Mouse (Mus musculus) hindbrain, embryonic 12.5 days (tissue): ENCODE measurements around the gene Mfn1. TPM values are rescaled to one million over a fixed set of nuclear protein-coding genes. Genes with fewer than 3 reads are reported as not detected.

Experiments
- ATAC-seq: fragments of 200-750 bp; cut with Nextera tagmentation; 2 replicates; pipeline ENCODE4 v1.8.0; 2017; ENCODE audit warnings: moderate TSS enrichment; ENCODE audit not compliant: low FRiP score
- H3K27ac ChIP-seq: fragments of 300-500 bp; sonication (generic); 2 replicates; pipeline ENCODE4 v1.5.1; 2016; ENCODE audit warnings: mild to moderate bottlenecking
- H3K27me3 ChIP-seq: fragments of 300-500 bp; sonication (generic); 2 replicates; pipeline ENCODE4 v1.6.1; 2016; ENCODE audit warnings: mild to moderate bottlenecking
- H3K36me3 ChIP-seq: fragments of 300-500 bp; sonication (generic); 2 replicates; pipeline ENCODE4 v1.6.1; 2016; ENCODE audit warnings: mild to moderate bottlenecking
- H3K4me1 ChIP-seq: fragments of 300-500 bp; sonication (generic); 2 replicates; pipeline ENCODE4 v1.6.1; 2016
- H3K4me2 ChIP-seq: fragments of 300-500 bp; sonication (generic); replicated peaks from 2 replicates; pipeline ENCODE4 v1.6.1; 2016; ENCODE audit warnings: mild to moderate bottlenecking
- H3K4me3 ChIP-seq: fragments of 300-500 bp; sonication (generic); 2 replicates; pipeline ENCODE4 v1.5.1; 2016; ENCODE audit warnings: mild to moderate bottlenecking
- H3K9ac ChIP-seq: fragments of 300-500 bp; sonication (generic); 2 replicates; pipeline ENCODE4 v1.6.1; 2016; ENCODE audit warnings: mild to moderate bottlenecking, moderate library complexity
- H3K9me3 ChIP-seq: fragments of 300-500 bp; sonication (generic); replicated peaks from 2 replicates; pipeline ENCODE4 v1.6.1; 2016; ENCODE audit warnings: mild to moderate bottlenecking
- WGBS: fragments of 180-500 bp; shearing (Covaris S2); methylation state at CpG from one replicate; pipeline ENCODE4 v1.1.7; 2016; 5-methylcytosine and 5-hydroxymethylcytosine counted together
- polyA plus RNA-seq: library from polyadenylated mRNA; unstranded; fragments of >200 nt; fragmentation: Nextera tagmentation; extraction: Ambion mirVana; gene quantifications from 2 replicates; pipeline ENCODE4 v1.2.1, GENCODE M21; 2016

The Mfn1 gene
- polyA plus RNA-seq, 1 experiment from 2014 or later, result 48.4 TPM

GRCm38 (mm10) chr3:32495856-32496710 is 33.2 kb upstream of the Mfn1 start:
- H3K27ac ChIP-seq, result 0 out of 2 replicates have a peak overlapping the region, but pooled peaks have one; percentile 7
- no peaks in the 10 kb centered on the region for H3K27me3 ChIP-seq
- WGBS, result 39% methylated on average over 8 of the region's 8 CpGs
- no peaks in the 10 kb centered on the region for H3K36me3 ChIP-seq
- ATAC-seq, result no peak
- H3K9me3 ChIP-seq, result no peaks in the 10 kb centered on the region
- peaks cover 11% of the 10 kb centered on the region for H3K4me1 ChIP-seq
- no peak overlapping the region for H3K4me3 ChIP-seq
- H3K4me2 ChIP-seq, result no peak overlapping the region
- no peak overlapping the region for H3K9ac ChIP-seq

- Histone ChIP-seq H3K27me3 (no peaks in the 10 kb centered on the region), H3K4me3 (no peak overlapping the region), H3K4me2 (no peak overlapping the region), H3K36me3 (no peaks in the 10 kb centered on the region), H3K9me3 (no peaks in the 10 kb centered on the region), H3K9ac (no peak overlapping the region), H3K4me1 (peaks cover 11% of the 10 kb centered on the region), H3K27ac (no peak overlapping the region)
- 86% methylated on average over 1 of the region's 1 CpGs for WGBS
- ATAC-seq, result no peak
These were observed 32.6 kb upstream of the Mfn1 start for GRCm38 (mm10) chr3:32496711-32497070.

GRCm38 (mm10) chr3:32500346-32500745 is 28.9 kb upstream of the Mfn1 start:
- no peaks in the 10 kb centered on the region for H3K27me3 ChIP-seq
- peaks cover 11% of the 10 kb centered on the region for H3K4me1 ChIP-seq
- H3K4me2 ChIP-seq, result no peak overlapping the region
- H3K9ac ChIP-seq, result no peak overlapping the region
- no peak for ATAC-seq
- no peaks in the 10 kb centered on the region for H3K9me3 ChIP-seq
- H3K4me3 ChIP-seq, result no peak overlapping the region
- 89% methylated on average over 2 of the region's 2 CpGs for WGBS
- no peaks in the 10 kb centered on the region for H3K36me3 ChIP-seq
- no peak overlapping the region for H3K27ac ChIP-seq

GRCm38 (mm10) chr3:32505841-32506240 is 23.4 kb upstream of the Mfn1 start:
- no peaks in the 10 kb centered on the region for H3K27me3 ChIP-seq

GRCm38 (mm10) chr3:32506366-32507225 is 22.7 kb upstream of the Mfn1 start:
- Histone ChIP-seq H3K27ac (no peak overlapping the region), H3K27me3 (no peaks in the 10 kb centered on the region), H3K4me1 (peaks cover 18% of the 10 kb centered on the region), H3K36me3 (no peaks in the 10 kb centered on the region), H3K9ac (no peak overlapping the region), H3K4me2 (no peak overlapping the region), H3K4me3 (no peak overlapping the region), H3K9me3 (no peaks in the 10 kb centered on the region)
- no peak for ATAC-seq
- WGBS, result 59% methylated on average over 11 of the region's 11 CpGs

More at GRCm38 (mm10) chr3:32505841-32506240, 23.4 kb upstream of the Mfn1 start:
- Histone ChIP-seq H3K4me2 (no peak overlapping the region), H3K4me1 (peaks cover 12% of the 10 kb centered on the region), H3K36me3 (no peaks in the 10 kb centered on the region), H3K27ac (no peak overlapping the region), H3K9me3 (no peaks in the 10 kb centered on the region), H3K9ac (no peak overlapping the region), H3K4me3 (no peak overlapping the region)
- no peak for ATAC-seq
- 79% methylated on average over 3 of the region's 3 CpGs for WGBS

GRCm38 (mm10) chr3:32508666-32509324 is 20.5 kb upstream of the Mfn1 start:
- Histone ChIP-seq H3K9ac (peak overlapping the region; percentile 13; the same call in 1 of the 2 replicates), H3K27ac (no peak overlapping the region), H3K4me2 (peak overlapping the region; percentile 76), H3K9me3 (no peaks in the 10 kb centered on the region), H3K4me1 (peaks cover 22% of the 10 kb centered on the region), H3K36me3 (no peaks in the 10 kb centered on the region), H3K4me3 (peak overlapping the region; percentile 16; the same call in 1 of the 2 replicates), H3K27me3 (no peaks in the 10 kb centered on the region)
- WGBS, result 1% methylated on average over 17 of the region's 17 CpGs
- peak; percentile 26; the same call in 1 of the 2 replicates for ATAC-seq

GRCm38 (mm10) chr3:32509496-32510374 is 19.5 kb upstream of the Mfn1 start, which contains the start of gene Zfp639:
Gene Zfp639, plus strand, starts transcription at chr3:32510259.
- peak within 1 kb of the TSS; percentile 76 for H3K4me2 ChIP-seq
- ATAC-seq, result no peak; the same call in 1 of the 2 replicates
- no peaks in the 10 kb centered on the region for H3K9me3 ChIP-seq
- H3K36me3 ChIP-seq, result 0 out of 2 replicates have a peak, but pooled peaks cover 2% of the 10 kb centered on the region
- peak within 1 kb of the TSS; percentile 92 for H3K9ac ChIP-seq
- peak within 1 kb of the TSS; percentile 84 for H3K27ac ChIP-seq
- 9% methylated on average over 24 of the region's 24 CpGs for WGBS
- H3K27me3 ChIP-seq, result no peaks in the 10 kb centered on the region
- H3K4me3 ChIP-seq, result peak within 1 kb of the TSS; percentile 93
- H3K4me1 ChIP-seq, result peaks cover 22% of the 10 kb centered on the region

GRCm38 (mm10) chr3:32510375-32511190 is 18.7 kb upstream of the Mfn1 start:
- Histone ChIP-seq H3K27me3 (no peaks in the 10 kb centered on the region), H3K4me3 (peak overlapping the region; percentile 93), H3K36me3 (0 out of 2 replicates have a peak, but pooled peaks cover 7% of the 10 kb centered on the region), H3K9ac (peak overlapping the region; percentile 92), H3K4me2 (peak overlapping the region; percentile 76), H3K27ac (peak overlapping the region; percentile 84), H3K9me3 (no peaks in the 10 kb centered on the region), H3K4me1 (peaks cover 22% of the 10 kb centered on the region)
- peak; percentile 92 for ATAC-seq
- WGBS, result under 1% methylated on average over 56 of the region's 69 CpGs

- H3K9ac ChIP-seq, result peak overlapping the region; percentile 92
- no peaks in the 10 kb centered on the region for H3K9me3 ChIP-seq
- H3K27ac ChIP-seq, result peak overlapping the region; percentile 84; the same call in 1 of the 2 replicates
- WGBS, result 5% methylated on average over 13 of the region's 13 CpGs
- H3K36me3 ChIP-seq, result 0 out of 2 replicates have a peak, but pooled peaks cover 10% of the 10 kb centered on the region
- H3K27me3 ChIP-seq, result no peaks in the 10 kb centered on the region
- peaks cover 22% of the 10 kb centered on the region for H3K4me1 ChIP-seq
- peak overlapping the region; percentile 93 for H3K4me3 ChIP-seq
- peak overlapping the region; percentile 76 for H3K4me2 ChIP-seq
- ATAC-seq, result 0 out of 2 replicates have a peak, but pooled peaks have one; percentile 3
These were observed 18.1 kb upstream of the Mfn1 start for GRCm38 (mm10) chr3:32511191-32511550.

GRCm38 (mm10) chr3:32512686-32513284 is 16.5 kb upstream of the Mfn1 start:
- Histone ChIP-seq H3K27ac (no peak overlapping the region), H3K9ac (no peak overlapping the region), H3K27me3 (no peaks in the 10 kb centered on the region), H3K4me1 (peaks cover 22% of the 10 kb centered on the region), H3K4me2 (no peak overlapping the region), H3K9me3 (no peaks in the 10 kb centered on the region), H3K4me3 (no peak overlapping the region), H3K36me3 (peaks cover 21% of the 10 kb centered on the region)
- no peak for ATAC-seq
- WGBS, result 94% methylated on average over 7 of the region's 7 CpGs
